Mouse (Mus musculus) embryo, embryonic 11.5 days (tissue): ENCODE data around the gene Slirp.
"Not testable (repeated sequence)": the region's sequence is repeated elsewhere in the genome, so short reads cannot be mapped to it uniquely, and the experiment has no call there.

Source experiments
- DNase-seq: peaks from one replicate; pipeline ENCODE4 v3.0.0-alpha.2; 2012; ENCODE audit warnings: low read depth, low spot score

The Slirp gene

DNA sequence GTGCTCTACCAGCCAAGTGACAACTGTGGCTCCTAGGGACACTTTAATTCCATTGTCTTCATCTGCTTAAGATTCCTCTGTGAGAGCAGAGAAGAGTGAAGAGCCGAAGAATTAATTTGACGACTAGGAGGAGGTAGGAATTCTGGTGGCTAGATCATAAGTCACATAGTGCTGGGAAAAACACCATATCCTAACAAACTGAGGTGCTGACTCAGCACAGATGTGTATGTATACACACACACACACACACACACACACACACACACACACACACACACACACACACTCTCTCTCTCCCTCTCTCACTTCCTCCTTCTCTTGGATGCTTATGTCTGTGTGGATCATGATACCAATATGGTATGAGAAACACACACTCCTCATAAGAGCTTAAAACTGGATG lies 15.4 kb upstream of the Slirp start:
- no peak for DNase-seq

DNA sequence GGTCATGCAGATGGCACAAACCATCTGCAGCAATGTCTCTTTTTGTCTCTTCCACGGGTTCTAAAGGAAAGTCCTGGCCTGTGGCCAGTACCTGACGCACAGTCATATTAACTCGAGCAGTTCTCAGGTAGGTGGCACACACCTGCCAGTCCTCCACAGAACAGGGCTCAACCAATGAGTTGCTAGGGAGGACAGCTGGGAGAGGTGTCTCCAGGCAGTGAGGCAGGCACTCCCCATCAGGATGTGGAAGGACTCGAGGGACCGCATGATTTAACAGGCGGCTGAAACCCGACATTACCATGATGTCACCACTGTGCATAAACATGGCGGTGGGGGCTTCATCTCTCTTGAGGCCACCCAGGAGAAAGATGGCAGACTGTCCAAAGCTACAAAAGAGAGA lies 14.8 kb upstream of the Slirp start:
- DNase-seq: no peak

DNA sequence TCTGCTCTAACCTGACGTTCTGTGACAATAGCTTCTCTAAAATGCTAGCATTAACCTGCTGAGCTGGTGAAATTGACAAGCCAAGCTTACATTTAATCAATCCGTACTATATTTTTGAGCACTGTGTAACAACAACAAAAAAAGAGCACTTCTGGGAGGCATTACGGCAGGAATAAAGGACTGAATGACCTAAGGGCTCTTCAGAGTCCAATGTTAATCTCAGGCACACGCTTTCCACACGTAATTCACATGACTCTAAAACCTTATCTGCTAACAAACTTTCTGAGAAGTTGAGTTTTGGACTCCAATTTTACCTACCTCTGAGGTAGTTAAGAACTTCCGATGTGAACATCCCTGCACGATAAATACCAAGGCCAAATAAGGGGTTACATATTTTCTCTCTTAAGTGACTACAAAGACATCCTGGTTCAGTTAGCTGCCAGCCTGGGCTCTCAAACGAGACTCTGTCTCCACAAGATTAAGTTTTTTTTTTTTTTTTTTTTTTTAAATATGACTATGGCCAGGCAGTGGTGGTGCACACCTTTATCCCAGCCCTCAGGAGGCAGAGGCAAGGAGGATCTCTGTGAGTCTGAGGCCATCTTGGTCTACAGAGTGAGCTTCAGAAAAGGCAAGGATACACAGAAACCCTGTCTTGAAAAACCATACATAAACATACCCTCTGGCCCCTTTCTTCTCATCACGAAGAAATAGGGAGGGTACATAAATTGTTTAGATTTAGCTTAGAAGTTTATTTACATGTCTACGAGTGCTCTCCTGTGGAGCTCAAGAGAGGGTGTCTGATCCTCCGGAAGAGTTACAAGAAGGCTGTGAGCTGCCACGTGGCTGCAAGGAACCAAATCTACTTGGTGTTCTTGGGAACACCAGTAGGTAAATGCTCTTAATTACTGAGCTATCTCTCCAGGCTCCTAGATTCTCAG lies 1.2 kb upstream of the Slirp start:
- DNase-seq: no peak

DNA sequence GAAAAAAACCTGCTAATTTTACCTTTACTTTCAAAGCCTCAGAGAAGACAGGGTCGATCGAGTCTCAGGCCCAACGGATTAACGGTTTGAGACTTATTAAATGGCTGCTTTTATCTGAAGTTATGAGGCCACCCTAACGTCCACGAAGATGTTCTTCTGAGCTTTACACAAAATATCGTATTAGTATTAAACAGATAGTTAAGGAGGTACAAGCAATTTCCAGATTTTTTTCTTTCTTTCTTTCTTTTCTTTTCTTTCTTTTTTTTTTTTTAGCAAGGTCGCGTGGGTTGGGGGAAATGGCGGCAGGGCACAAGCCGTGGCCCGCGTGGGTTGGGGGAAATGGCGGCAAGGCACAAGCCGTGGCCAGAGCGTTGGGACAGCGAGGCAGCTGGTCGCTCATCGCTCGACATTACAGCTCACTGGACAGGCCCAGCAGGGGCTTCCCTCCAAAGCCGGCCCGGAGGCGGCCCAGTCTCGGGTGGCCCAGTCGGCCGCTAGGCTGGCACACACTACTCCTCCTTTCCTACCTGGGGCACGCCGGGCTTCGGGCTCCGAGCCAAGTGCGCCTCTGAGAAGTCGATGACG lies 489 bp upstream of the Slirp start:
- peak; percentile 39 for DNase-seq

DNA sequence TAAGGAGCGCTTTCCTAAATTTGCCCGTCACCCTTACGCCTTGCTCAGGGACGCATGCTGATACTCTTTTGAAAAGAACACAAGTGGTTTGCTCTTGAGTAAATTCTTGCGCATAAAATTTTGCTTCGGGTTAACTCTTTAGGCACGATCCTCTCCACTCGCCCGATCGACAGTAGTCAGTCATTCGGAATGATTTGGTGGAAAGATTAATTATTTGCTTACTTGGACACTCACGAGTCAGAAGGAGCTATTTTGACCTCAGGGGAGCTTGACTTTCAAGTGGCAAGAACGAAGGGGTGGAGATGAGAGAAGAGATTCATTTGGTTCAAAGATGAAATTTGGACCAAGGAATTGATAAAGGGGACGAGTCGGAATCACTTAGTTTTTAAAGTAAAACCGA lies 515 bp downstream of the Slirp start:
- DNase-seq: no peak

DNA sequence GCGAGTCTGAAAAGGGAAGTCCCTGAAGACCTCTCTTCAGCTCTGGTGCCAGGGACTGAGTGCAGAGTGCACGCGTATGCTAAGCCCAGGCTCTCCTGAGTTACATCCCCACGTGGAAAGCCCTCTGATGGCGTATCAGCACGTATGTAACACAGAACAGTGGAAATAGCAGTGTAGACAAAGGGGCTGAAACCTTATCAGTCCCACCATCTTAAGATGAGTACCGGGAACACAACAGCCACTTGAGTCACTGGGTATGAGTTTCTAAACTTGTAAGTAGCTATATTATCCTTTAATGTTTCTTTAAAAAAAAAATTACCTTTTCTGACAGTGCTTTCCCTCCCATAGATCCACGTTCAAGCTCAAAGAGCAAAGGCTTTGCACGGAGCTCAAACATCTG lies 5.8 kb downstream of the Slirp start:
- DNase-seq: no peak

DNA sequence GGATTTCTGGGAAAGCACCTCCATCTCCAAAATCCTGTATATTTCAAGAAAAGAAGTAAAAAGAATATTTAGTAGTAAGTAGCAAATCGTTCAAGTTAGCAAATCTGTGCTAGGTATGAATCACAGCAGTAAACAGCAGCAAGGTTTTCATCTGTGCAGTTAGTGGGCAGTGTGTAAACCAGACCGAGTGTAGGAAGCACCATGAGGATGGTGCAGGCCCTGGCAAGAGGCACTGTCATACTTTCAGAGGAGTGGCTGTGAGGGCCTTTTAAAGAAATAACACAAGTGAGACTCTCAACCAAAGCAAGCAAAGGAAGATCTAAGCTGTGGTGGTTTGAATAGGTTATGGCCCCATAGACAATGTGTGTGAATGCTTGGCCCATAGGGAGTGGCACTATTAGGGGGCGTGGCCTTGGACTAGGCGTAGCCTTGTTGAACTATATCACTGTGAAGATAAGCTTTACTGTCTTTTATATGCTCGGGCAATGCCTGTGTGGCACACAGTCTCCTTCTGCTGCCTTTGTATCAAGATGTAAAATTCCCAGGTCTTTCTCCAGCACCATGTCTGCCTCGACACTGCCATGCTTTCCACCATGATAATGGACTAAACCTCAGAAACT lies 21.1 kb downstream of the Slirp start:
- no peak for DNase-seq

DNA sequence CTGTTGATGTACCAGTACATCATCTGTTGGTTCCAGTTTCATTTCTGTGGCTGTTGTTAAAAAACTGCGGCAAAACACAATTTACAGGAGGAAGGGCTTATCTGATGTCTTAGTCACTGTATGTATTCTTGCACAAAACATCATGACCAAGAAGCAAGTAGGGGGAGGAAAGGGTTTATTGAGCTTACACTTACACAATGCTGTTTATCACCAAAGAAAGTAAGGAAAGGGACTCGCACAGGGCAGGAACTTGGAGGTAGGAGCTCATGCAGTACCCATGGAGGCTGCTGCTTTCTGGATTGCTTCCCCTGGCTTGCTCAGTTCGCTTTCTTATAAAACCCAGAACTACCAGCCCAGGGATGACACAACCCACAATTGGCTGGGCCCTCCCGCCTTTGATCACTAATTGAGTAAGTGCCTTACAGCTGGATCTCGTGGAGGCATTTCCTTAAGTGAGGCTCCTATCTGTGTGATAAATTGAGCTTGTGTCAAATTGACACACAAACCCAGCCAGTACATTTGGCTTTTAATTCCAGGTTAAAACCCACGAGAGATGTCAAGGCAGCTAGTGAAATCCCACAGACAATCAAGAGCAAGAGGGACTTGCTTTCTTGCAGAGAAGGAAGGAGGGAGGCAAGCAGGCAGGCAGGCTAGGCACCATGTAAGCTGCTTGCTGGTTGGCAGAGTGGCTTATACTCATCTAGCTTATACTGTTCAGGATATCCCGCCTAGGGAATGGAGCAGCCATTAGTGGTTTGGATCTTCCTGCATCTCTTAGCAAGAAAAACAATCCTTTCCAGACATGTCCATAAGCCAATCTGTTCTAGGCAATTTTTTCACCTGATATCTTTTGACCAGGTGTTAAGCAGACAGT lies 26.8 kb downstream of the Slirp start:
- no peak for DNase-seq

DNA sequence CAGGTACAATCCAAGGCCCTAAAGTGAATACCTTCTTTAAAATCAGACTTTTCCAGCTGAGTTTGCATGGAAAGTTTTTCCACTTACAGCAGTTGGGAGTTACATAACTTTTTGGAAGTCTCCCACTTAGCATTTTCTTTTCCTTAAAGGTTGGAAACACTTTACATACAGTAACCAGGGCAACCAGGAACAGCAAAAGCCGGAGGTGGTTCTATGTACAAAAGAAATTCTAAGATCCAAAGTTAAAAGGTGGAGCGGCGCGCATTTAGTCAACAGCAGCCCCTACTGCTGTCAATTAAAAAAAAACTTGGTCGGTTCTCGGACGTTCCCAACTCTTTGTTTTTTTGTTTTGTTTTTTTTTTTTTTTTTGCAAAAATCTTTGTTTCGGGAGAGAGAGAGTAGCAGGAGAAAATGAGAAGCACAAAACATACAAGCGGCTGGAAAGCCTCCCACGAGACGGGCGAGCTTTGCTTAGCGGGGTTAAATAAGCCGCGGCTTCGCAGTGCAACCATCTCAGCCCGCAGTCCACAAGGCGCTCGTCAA lies 27.8 kb downstream of the Slirp start:
- no peak for DNase-seq

DNA sequence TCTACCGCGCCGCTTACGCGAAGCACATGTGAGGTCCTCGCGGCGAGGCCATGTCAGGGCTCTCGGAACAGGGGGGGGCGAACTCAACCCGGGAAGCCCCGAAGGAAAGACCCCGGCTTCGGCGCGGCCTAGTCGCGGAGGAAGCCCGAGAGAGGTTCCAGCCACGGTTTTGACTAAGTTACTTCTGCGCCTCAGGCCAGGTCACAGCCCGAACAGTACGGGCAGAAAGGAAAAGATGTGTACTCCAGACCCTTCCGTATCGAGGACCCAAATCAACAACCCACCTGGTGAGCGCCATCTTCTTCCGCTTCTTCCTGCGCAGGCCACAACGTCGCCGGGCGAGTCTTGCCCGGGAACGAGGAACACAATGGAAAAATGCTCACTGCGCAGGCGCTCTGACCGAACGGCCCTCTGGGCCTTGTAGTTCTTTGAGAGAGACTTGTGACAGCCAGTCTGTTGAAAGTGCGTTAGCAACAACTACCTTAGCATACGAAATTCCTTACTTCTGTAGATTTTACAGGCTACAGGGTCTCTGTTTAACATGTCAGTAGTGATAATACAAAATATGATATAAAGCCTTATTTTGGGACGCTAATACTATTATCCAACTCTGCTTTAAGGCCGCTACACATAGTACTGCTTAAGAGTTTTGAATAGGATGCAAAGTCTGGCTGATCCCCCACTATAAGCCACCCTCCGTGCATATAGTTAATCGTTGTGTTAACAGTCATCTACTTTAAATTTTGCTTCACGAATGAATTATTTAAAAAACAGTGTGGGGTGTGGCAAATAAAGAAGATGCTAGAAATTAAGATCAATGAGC lies 28.5 kb downstream of the Slirp start, which contains the start of gene Snw1:
Gene Snw1 (minus strand): TSS at position 311 of the 823 bp plus-strand sequence.
- DNase-seq: peak; percentile 94

DNA sequence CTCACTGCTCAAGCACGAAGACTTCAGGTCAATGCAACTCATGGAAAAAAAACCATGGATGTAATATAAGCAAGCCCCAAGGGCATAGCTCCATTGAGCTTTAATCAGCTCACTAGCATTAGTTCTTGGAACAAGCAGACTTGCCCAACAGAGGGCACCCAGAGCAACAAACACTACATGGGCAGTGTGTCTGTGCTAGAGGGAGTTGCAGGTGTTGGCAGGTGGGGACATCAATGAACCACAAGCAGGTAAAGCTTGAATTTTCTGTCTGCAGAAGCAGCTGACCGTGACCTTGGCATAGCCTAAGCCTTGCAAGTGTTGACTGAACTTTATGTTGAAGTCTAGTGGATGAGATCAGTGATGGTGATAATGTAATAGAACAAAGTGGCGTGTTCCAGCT lies 31.1 kb downstream of the Slirp start:
- DNase-seq: no peak

DNA sequence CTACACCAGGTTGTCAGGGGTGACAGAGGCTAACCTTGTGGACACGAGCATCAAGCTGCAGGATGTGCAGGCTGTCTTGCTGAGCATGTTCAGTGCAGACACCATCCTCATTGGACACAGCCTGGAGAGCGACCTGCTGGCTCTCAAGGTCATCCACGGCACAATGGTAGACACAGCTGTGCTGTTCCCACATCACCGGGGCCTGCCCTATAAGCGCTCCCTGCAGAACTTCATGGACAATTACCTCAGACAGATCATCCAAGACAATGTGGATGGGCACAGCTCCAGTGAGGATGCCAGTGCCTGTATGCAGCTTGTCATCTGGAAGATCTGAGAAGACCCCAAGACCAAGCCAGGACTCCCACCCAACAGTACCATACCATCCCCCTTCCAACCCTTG lies 38.8 kb downstream of the Slirp start:
- not testable (repeated sequence) for DNase-seq

DNA sequence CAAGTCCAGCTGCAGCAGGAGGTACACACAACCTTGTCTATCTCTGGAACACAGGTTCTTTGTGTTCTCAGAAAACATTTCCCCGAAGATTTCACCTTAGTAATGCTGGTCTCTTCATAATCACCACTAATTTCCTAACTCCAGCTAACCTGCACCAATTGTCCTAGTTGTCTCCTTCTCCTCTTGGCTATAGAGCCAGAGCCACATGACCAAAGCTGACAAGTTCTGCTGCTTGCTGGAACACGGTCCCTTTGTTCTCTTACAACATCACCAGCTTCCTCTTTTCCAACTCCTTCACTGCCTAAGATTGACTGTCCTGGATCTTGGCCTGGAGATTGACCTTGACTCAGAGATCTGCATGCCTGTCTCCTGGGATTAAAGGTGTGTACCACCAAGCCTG lies 45.0 kb downstream of the Slirp start:
- not testable (repeated sequence) for DNase-seq

DNA sequence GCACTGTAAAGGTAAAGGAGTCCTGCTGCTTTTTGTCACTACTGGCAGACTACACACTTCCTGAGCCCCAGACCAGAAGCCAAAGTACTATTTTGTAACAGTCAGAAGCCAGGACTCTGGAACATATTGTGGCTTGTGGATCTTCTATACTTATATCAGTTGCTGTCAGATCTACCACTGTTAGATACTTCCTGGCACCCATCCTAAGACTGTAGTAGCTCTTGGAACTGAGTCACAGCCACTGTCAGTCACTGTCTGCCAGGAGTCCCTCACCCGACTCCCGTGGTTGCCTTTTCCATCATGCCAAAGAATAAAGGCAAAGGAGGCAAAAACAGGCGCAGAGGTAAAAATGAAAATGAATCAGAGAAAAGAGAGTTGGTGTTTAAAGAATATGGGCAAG lies 50.7 kb downstream of the Slirp start, which contains the start of gene Gm5788:
Gene Gm5788 (plus strand): TSS at position 301 of the 400 bp plus-strand sequence.
- DNase-seq: not testable (repeated sequence)
